Mouse (Mus musculus) embryo, embryonic 11 days (tissue): ENCODE data around the gene Cep295.
"Not testable (repeated sequence)": the region's sequence is repeated elsewhere in the genome, so short reads cannot be mapped to it uniquely, and the experiment has no call there.

Experiments used
- DNase-seq: peaks from one replicate; pipeline ENCODE4 v3.0.0-alpha.2; 2015

Gene Cep295

DNA sequence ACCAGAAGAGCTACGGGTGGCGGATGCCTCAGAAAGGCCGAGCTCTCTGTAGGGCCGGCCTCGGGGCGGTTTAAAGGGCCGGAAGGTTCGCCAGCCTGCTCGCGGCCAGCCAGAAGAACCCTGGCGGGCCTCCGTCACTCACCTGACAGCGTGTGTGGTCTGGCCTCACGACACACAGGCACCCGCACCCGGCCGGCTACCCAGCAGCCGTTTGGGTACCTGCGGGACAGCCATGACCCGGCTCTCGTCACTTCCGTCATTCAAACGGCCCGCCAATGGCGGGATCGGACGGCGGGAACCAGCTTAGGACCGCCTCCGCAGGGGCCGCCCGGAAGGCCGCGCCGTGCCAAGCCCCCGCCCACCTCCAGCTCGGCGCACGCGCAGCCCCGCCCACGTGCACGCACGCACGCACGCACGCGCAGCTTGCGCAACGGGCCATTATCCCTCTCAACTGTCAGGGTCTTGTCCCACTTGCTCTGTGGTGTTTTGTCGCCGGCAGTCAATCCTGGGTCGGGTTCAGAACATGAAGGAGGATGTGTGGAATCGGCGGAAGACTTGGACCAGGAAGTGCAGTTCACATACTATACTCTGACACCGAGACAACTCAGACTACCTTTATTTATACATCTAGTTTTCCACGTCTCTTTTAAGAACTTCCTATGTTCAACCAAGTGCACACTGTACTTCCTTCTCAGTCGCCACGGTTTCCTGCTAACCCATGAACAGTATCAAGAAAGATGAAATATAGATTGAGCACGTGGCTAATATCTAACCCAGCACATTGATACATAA is at the start of gene Cep295:
Gene Cep295 (minus strand): TSS at position 305 of the 792 bp plus-strand sequence.
- DNase-seq: peak; percentile 97

GRCm38 (mm10) chr9:15397591-15397990 is 40.0 kb upstream of the Cep295 start:
- no peak for DNase-seq

DNA sequence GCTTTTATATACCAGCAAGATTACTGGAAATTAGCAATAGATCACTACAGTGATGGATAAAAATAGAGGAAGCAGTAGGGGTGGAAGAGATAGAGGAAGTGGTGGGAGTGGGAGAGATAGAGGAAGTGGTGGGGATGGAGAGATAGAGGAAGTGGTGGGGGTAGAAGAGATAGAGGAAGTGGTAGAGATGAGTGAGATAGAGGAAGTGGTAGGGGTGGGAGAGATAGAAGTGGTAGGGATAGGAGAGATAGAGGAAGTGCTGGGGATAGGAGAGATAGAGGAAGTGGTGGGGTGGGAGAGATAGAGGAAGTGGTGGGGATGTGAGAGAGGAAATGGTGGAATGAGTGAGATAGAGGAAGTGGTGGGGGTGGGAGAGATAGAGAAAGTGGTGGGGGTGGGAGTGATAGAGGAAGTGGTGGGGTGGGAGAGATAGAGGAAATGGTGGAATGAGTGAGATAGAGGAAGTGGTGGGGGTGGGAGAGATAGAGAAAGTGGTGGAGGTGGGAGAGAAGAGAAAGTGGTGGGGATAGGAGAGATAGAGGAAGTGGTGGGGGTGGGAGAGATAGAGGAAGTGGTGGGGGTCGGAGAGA is 37.9 kb upstream of the Cep295 start:
- no peak for DNase-seq

- DNase-seq: no peak
Measured at GRCm38 (mm10) chr9:15387075-15387643, 29.6 kb upstream of the Cep295 start.

- no peak for DNase-seq
Measured at GRCm38 (mm10) chr9:15384266-15384665, 26.7 kb upstream of the Cep295 start.

- no peak for DNase-seq
Measured at GRCm38 (mm10) chr9:15366260-15366659, 8.7 kb upstream of the Cep295 start.

- peak; percentile 35 for DNase-seq
Measured at GRCm38 (mm10) chr9:15365856-15366255, 8.3 kb upstream of the Cep295 start.

DNA sequence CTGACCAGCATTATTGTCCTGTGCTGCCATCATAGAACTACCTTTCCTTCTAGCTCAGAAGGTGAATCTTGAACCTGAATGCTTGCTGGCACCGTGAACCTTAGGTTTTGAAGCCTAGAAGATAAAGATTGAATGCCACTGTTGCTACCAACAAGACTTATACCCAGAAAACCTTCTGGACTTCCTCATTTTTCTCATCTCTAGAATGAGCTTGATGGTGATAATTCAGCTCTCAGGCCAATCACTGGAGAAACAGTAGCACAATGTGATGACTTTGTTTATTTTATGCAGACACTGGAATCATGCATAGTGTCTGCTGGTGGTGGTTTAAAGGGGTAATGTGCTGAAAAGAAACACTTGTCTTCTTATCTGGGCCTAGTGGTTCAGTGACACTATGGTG is 7.3 kb upstream of the Cep295 start:
- DNase-seq: no peak

DNA sequence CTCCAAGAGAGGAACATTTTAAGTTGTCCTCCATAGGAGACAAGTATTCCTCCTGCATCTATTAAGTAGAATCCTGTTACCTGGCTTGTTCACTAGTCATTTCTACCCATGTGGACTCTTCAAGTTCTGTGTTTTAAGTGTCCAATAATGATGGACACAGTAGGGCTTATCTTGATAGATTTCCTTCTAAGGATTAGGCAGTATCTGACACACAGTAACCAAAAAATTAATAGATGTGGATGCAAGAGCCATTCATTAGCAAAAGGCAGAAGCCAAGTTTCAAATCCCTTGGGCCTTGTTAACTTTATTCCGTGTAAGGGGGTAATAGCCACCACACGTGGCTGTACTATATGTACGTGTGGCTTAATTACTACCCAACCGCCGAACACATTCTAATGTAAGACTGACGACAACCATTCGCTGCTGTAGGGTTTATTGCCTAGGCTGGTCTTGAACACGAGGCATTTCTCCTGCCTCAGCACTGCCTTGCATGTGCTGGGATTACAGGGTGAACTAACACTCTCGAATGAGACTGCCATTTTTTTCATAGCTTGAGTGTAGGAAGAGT is 588 bp downstream of the Cep295 start:
- no peak for DNase-seq

DNA sequence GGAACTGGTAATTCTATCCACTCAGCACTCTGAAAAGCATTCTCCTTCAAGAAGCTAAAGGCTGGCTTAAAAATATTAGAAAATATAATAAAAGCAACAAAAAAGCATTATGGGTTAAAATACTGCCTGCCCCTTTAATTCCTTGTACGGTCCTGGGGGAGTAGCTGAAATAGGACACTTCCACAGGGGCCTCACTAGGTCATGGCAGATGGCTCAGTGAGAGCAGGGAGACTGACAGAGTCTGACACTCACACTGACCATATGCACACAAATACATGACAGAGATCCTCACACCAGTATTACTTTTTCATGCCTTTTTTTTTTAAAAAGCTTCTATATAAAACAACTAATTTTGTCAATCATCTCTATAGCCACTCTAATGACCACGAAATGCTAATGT is 7.7 kb downstream of the Cep295 start:
- DNase-seq: peak; percentile 6

DNA sequence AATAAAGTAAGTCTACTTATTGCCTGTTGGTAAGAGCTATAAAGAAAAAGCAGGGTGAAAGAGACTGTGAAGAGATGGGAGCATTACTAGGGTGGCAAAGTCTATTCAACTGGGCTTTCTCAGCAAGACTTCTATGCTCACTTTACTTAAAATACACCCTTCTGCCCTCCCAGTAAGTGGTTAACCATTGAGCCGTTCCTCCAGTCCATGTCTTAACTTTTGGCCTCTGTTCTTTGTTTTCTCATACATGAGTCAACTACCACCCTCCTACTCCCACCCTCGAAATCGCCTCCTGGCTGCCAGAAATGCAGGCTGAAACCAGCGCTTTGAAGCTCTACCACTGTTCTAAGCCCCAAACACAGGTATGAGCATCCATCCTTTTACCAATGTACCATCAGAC is 19.8 kb downstream of the Cep295 start:
- DNase-seq: no peak

GRCm38 (mm10) chr9:15318170-15318742 is 39.3 kb downstream of the Cep295 start:
- DNase-seq: no peak

GRCm38 (mm10) chr9:15317223-15318169 is 40.1 kb downstream of the Cep295 start:
- no peak for DNase-seq

- DNase-seq: not testable (repeated sequence)
Measured at GRCm38 (mm10) chr9:15316296-15316695, 41.3 kb downstream of the Cep295 start.

DNA sequence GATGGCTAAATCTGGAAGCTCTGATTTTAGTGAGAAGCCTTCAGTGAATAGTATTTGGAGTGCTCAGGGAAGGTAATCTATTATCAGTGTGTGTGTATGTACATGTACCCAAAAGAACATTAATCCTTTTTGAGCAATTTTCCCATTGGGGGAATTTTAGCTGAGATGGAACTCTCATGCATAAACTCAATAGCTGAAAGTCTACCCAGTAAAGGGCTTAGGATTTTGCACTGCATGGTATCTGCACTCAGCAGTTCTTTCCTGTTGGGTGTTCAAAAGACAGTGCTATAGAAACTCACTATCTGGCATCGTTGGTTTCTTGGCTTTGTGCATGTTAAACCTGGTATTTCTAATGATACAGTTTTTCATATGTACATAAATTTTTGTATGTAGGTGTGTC is 43.0 kb downstream of the Cep295 start:
- no peak for DNase-seq

DNA sequence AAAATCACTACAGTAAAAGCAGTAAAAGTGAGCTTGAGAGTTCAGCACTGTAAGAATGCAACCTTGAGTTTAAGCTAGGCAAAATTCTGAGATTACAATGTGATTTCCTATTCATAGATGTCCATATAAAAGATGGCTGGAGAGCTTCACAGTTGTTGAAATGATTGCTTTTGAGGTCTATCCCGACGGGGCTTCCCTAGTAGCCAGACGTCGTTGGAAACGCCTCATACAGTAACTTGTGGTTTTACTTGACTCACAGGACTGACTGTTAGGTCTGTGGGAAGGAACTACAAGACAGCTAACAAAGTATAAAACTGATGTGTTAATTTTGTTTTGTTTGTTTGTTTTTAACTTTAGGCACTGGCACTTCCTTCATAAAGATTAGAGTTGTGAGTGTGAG is 44.0 kb downstream of the Cep295 start:
- DNase-seq: no peak

- DNase-seq: no peak
Measured at GRCm38 (mm10) chr9:15312054-15312735, 45.4 kb downstream of the Cep295 start.

GRCm38 (mm10) chr9:15310179-15310578 is 47.4 kb downstream of the Cep295 start:
- DNase-seq: no peak

GRCm38 (mm10) chr9:15309425-15309824 is 48.2 kb downstream of the Cep295 start:
- DNase-seq: no peak

DNA sequence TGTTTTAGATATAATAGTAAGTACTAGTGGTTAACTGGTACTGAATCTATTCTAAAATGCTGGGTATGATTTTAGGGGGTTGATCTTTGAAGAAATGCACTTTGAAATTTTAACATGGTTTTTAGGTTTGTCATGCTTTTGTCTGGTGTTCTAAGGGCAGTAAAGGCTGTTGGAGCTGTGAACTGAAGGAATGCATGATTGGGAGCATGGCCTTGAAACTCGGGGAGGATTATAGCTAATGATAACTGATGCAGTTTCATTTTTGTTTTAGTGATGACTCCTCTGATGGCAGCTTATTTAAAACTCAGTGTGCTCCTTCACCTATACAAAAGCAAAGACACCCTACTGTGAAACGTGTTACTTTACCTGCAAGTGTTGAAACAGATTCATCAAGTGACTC is 49.3 kb downstream of the Cep295 start:
- DNase-seq: no peak

GRCm38 (mm10) chr9:15307257-15307656 is 50.3 kb downstream of the Cep295 start:
- DNase-seq: no peak
